Mouse (Mus musculus): Measurements from ENCODE around the gene Kank3.

The Kank3 gene

DNA sequence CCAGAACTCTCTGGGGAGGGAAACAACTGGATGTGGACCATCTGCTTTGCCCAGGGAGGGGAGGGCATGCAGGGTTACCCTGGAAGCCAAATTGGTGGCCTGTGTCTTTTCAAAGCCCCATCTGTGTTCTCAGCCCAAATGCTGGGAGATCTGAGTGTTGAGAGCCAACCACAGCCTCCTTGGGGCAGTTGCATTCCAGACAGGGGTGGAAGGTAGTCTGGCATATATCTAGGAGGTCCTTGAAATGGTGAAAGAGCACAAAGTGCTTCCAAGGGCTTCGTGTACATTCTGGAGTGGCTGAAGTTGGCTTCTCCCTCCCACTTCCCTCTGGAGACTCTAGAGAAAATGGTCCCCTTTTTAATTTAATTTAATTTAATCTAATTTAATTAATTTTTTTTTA, 5.6 kb upstream of the Kank3 start:
- in situ Hi-C loops (cut with MboI; ENCODE audit: unreplicated experiment in 2 of 2), result loop anchor here (5.0 to 25.0 kb wide), 4 partner anchors 290 to 1267 kb away; partner anchors contain the start of gene Cyp4f16 (in 1 of the 2)

DNA sequence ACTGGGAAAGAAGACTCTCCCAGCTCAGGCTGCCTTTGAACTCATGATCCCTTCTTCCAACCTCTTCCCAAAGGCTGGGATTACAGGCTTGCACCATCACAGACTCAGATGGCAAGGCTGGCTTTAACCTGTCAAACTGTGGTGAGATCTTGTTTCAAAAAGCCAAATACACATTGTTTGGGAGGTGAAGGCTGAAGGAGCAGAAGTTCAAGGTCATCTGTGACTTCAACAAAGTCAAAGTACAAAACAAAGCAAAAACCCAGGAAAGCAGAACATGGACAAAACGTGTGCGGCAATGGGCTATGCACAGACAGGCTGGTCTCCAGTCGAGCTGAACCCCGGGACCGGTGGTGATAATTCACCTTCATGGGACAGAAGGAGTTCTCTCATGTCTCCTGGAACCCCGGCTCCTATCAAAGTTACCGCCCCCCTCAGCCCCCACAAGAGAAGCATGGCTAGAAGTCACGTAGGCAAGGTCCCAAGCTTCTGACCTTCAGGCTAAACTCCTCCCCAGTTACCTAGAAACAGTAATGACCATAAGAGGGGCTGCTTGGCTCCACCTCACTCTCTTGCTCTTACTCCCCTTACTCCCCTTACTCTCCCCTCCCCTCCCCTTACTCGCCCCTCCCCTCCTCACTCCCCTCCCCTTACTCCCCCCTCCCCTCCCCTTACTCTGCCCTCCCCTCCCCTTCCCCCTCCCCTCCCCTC, 3.0 kb upstream of the Kank3 start:
- in situ Hi-C loops (cut with MboI; ENCODE audit: unreplicated experiment in 2 of 2), result loop anchor here (10.0 to 25.0 kb wide), 2 partner anchors 293 to 1270 kb away; partner anchors contain the start of gene Cyp4f16 (in 1 of the 2)

DNA sequence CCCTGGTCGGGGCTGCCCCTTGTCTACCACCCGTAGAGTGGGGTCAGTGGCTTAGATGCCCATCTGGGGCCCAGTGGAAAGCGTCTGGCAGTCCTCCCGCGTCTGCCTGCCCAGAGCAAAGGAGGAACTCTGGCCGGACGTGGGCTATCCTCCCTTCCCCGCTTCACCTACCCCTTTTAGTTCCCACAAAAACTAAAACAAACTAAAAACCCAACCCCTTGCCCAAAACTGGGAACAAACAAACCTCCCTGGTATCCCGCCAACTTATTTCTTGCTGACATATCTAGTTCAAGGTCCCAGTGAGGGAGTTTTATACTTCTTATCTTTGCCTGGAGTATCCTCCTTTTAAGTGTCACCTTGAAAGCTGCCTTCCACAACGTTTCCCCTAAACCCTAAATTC, 2.1 kb upstream of the Kank3 start:
- in situ Hi-C loops (cut with MboI; ENCODE audit: unreplicated experiment in 2 of 2), result loop anchor here (10.0 to 25.0 kb wide), 2 partner anchors 293 to 1271 kb away; partner anchors contain the start of gene Cyp4f16 (in 1 of the 2)

- in situ Hi-C loops (cut with MboI; ENCODE audit: unreplicated experiment in 2 of 2), result loop anchor here in 1 of 2 experiments (25.0 kb wide), 1 partner anchor 1274 kb away; the partner anchor contains the start of gene Cyp4f16
These were observed 810 bp downstream of the Kank3 start for GRCm38 (mm10) chr17:33811142-33811516.

DNA sequence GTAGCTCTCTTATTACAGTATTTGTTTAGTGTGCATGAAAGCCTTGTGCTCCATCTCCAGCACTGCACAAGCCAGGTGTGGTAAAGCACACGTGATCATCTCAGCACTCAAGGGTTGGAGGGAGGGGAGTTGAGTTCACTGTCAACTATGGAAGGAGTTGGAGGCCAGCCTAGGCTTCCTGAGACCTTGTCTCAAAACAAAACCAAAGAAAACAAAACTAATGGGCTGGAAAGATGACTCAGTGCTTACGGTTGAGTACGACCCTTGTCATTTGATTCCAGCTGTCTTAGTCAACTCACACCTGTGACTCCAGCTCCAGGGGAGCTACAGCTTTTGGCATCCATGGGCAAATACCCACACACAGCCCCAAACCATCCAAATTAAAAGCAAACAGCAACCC, 2.2 kb downstream of the Kank3 start:
- in situ Hi-C loops (cut with MboI; ENCODE audit: unreplicated experiment in 2 of 2), result loop anchor here in 1 of 2 experiments (25.0 kb wide), 1 partner anchor 1275 kb away; the partner anchor contains the start of gene Cyp4f16

DNA sequence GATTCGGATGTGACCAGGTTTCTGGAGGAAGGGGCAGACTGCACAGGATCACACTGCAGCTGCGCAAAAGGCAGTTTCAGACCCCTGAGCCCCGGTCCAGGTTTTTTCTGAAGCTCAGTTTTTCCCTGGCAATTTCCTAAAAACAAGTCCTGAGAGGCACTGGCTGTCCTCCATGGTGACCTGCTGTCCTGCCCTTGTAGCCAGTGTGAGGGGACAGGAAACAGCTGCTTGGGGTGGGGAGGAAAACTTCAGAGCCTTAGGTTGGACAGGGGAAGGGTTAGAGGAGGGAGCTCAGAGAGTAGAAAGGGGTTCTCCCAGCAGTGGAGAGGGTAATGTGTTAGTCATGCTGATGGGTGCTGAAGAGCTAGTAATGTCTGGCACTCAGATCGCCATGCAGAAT, 2.7 kb downstream of the Kank3 start:
- in situ Hi-C loops (cut with MboI; ENCODE audit: unreplicated experiment in 2 of 2), result loop anchor here in 1 of 2 experiments (25.0 kb wide), 1 partner anchor 1276 kb away; the partner anchor contains the start of gene Cyp4f16

GRCm38 (mm10) chr17:33815399-33815798, 5.1 kb downstream of the Kank3 start:
- in situ Hi-C loops (cut with MboI; ENCODE audit: unreplicated experiment in 2 of 2), result loop anchor here in 1 of 2 experiments (25.0 kb wide), 1 partner anchor 1278 kb away; the partner anchor contains the start of gene Cyp4f16

DNA sequence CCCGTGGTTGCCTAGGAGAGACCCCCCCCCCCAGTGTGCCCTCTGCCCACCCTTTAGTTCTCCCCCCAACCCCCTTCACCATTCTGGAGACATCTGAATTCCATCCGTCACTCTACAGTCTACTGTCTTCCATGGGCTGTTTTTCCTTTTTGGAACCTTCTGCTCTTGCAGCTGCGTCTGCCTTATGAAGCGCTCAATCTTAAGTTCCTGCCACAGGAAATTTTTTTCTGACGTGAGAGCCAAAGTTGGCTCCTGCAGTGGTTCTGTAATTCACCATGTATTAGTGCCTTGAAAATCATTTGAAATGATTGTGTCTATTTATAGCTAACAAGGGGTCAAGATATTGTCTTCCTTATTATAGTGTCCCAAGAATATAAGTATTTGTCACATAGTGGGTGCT, 6.3 kb downstream of the Kank3 start:
- in situ Hi-C loops (cut with MboI; ENCODE audit: unreplicated experiment in 2 of 2), result loop anchor here in 1 of 2 experiments (25.0 kb wide), 1 partner anchor 1279 kb away; the partner anchor contains the start of gene Cyp4f16

DNA sequence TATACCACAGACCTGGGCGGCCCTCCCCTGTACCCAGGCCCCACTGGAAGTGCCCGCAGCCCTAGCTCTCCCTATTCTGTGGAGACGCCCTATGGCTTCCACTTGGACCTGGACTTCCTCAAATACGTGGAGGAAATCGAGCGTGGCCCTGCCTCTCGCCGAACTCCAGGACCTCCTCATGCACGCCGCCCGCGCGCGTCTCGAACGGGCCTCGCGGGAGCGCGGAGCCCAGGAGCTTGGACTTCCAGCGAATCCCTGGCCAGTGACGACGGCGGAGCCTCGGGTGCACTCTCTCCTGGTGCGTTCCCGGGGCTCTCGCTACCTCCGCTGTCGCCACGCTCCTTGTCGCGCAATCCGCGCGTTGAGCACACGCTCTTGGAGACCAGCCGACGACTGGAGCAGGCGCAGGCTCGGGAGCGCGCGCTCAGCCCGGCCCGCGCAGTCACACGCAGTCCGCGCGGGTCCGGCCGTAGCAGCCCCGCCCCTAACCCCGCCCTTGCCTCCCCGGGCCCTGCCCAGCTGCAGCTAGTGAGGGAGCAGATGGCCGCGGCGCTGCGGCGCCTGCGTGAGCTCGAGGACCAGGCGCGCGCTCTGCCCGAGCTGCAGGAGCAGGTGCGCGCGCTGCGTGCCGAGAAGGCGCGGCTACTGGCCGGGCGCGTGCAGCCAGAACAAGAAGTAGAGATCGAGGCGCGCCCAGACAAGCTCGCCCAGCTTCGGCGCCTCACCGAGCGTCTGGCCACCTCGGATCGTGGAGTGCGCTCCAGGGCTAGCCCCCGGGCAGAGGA, 7.1 kb downstream of the Kank3 start:
- in situ Hi-C loops (cut with MboI; ENCODE audit: unreplicated experiment in 2 of 2), result loop anchor here in 1 of 2 experiments (25.0 kb wide), 1 partner anchor 1280 kb away; the partner anchor contains the start of gene Cyp4f16

GRCm38 (mm10) chr17:33817969-33818643, 7.8 kb downstream of the Kank3 start:
- in situ Hi-C loops (cut with MboI; ENCODE audit: unreplicated experiment in 2 of 2), result loop anchor here in 1 of 2 experiments (25.0 kb wide), 1 partner anchor 1281 kb away; the partner anchor contains the start of gene Cyp4f16

GRCm38 (mm10) chr17:33822436-33822959, 12.2 kb downstream of the Kank3 start:
- in situ Hi-C loops (cut with MboI; ENCODE audit: unreplicated experiment in 2 of 2), result loop anchor here in 1 of 2 experiments (25.0 kb wide), 1 partner anchor 1285 kb away; the partner anchor contains the start of gene Cyp4f16

DNA sequence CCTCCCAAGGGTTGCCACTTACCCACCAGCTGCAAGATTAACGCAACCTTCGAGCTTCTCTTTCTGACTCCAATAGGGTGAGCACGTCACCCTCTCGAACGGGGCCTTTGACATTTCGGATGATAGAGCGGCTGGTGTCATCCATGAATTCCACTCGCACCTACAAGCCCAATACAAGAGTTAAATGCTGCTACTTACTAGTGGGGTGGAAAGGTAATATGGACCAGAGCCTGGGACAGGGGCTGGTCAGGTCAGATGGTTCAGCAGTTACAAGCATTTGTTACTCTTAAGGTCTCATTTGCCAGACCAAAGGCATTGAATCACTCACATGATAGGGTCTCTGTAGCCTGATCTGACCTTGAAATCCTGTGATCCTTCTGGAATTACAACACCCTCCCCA, 12.9 kb downstream of the Kank3 start:
- in situ Hi-C loops (cut with MboI; ENCODE audit: unreplicated experiment in 2 of 2), result loop anchor here in 1 of 2 experiments (25.0 kb wide), 1 partner anchor 1286 kb away; the partner anchor contains the start of gene Cyp4f16

- in situ Hi-C loops (cut with MboI; ENCODE audit: unreplicated experiment in 2 of 2), result loop anchor here in 1 of 2 experiments (25.0 kb wide), 1 partner anchor 1287 kb away; the partner anchor contains the start of gene Cyp4f16
These were observed 14.0 kb downstream of the Kank3 start, which contains the start of the genes Rps28 and Ndufa7 for GRCm38 (mm10) chr17:33824084-33824996. Gene Rps28 (minus strand): TSS chr17:33824562. Gene Ndufa7 (plus strand): TSS chr17:33824572.

GRCm38 (mm10) chr17:33824997-33825330, 14.6 kb downstream of the Kank3 start:
- in situ Hi-C loops (cut with MboI; ENCODE audit: unreplicated experiment in 2 of 2), result loop anchor here in 1 of 2 experiments (25.0 kb wide), 2 partner anchors 788 to 1288 kb away; partner anchors contain the start of genes Cyp4f16 and Zfp763

- in situ Hi-C loops (cut with MboI; ENCODE audit: unreplicated experiment in 2 of 2), result loop anchor here in 1 of 2 experiments (25.0 kb wide), 1 partner anchor 788 kb away; the partner anchor contains the start of gene Zfp763
These were observed 15.1 kb downstream of the Kank3 start for GRCm38 (mm10) chr17:33825462-33825861.

GRCm38 (mm10) chr17:33826850-33827249, 16.5 kb downstream of the Kank3 start:
- in situ Hi-C loops (cut with MboI; ENCODE audit: unreplicated experiment in 2 of 2), result loop anchor here in 1 of 2 experiments (25.0 kb wide), 1 partner anchor 790 kb away; the partner anchor contains the start of gene Zfp763

DNA sequence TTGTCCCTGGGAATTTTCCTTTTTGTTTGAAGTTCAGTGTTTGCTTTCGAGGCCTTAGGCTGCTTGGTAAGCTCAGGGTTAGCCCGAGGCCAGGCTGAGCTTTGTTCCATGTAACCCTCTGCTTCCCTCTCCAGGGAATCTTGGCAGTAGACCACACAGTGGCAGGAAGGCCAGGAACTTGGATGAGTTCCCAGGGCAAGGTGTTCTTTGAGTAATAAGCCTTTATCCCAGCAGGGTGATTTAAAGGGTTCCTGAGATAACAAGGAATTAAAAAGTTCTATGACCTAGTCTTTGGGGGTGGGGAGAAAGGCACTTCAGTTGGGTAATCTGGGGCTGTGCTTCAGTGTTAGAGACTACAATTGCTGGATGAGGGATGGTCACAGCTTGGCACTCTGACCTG, 18.6 kb downstream of the Kank3 start:
- in situ Hi-C loops (cut with MboI; ENCODE audit: unreplicated experiment in 2 of 2), result loop anchor here in 1 of 2 experiments (25.0 kb wide), 1 partner anchor 792 kb away; the partner anchor contains the start of gene Zfp763

DNA sequence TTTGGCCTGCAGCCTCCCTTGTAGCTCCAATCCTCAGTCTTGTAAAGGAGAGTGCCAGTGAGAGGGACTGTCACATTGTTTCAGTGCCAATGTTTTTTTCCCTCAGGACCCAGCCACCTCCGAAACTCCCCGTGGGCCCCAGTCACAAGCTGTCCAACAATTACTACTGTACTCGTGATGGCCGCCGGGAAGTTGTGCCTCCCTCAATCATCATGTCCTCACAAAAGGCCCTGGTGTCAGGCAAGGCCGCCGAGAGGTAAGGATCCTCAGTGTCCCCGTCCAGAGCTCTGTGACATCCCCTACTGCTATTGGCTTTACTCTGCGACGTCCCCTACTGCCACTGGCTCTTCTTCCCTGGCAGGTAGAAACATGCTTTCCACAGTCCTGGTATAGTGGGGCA, 19.2 kb downstream of the Kank3 start:
- in situ Hi-C loops (cut with MboI; ENCODE audit: unreplicated experiment in 2 of 2), result loop anchor here in 1 of 2 experiments (25.0 kb wide), 1 partner anchor 792 kb away; the partner anchor contains the start of gene Zfp763

All from v-Abl transformed pro-B cells (cell line).